Mouse (Mus musculus) intestine, postnatal 0 days (tissue): Measurements from ENCODE around the gene Pbx4. TPM values are rescaled to one million over a fixed set of nuclear protein-coding genes. Genes with fewer than 3 reads are reported as not detected.

Source experiments
- ATAC-seq: fragments of 200-750 bp; cut with Nextera tagmentation; 2 replicates; pipeline ENCODE4 v1.8.0; 2017; ENCODE audit warnings: mild to moderate bottlenecking, moderate TSS enrichment, moderate library complexity
- H3K27ac ChIP-seq: fragments of 300-500 bp; sonication (generic); 2 replicates; pipeline ENCODE4 v1.5.1; 2014; ENCODE audit warnings: mild to moderate bottlenecking, low read depth, low read length, moderate library complexity
- H3K27me3 ChIP-seq: fragments of 300-500 bp; sonication (generic); replicated peaks from 2 replicates; pipeline ENCODE4 v1.6.1; 2014; ENCODE audit warnings: low read length, mixed read lengths; ENCODE audit not compliant: control insufficient read depth, insufficient read depth
- H3K36me3 ChIP-seq: fragments of 300-500 bp; sonication (generic); 2 replicates; pipeline ENCODE4 v1.6.1; 2014; ENCODE audit warnings: mild to moderate bottlenecking, moderate library complexity; ENCODE audit not compliant: control insufficient read depth, insufficient read depth
- H3K4me1 ChIP-seq: fragments of 300-500 bp; sonication (generic); replicated peaks from 2 replicates; pipeline ENCODE4 v1.6.1; 2014; ENCODE audit warnings: antibody characterized with exemption, low read length, mixed read lengths; ENCODE audit not compliant: control insufficient read depth, insufficient read depth
- H3K4me2 ChIP-seq: fragments of 300-500 bp; sonication (generic); replicated peaks from 2 replicates; pipeline ENCODE4 v1.6.1; 2014; ENCODE audit warnings: low read depth, mild to moderate bottlenecking, moderate library complexity
- H3K4me3 ChIP-seq: fragments of 300-500 bp; sonication (generic); 2 replicates; pipeline ENCODE4 v1.5.1; 2014; ENCODE audit warnings: low read depth, low read length
- H3K9ac ChIP-seq: fragments of 300-500 bp; sonication (generic); 2 replicates; pipeline ENCODE4 v1.6.1; 2014; ENCODE audit warnings: mild to moderate bottlenecking, low read depth, low read length
- H3K9me3 ChIP-seq: fragments of 300-500 bp; sonication (generic); 2 replicates; pipeline ENCODE4 v1.6.1; 2016; ENCODE audit warnings: mixed run types; ENCODE audit not compliant: control insufficient read depth
- CTCF ChIP-seq: sonication (generic); IDR thresholded peaks from 2 replicates; pipeline ENCODE4 v1.5.1; 2016; ENCODE audit warnings: low read depth, mild to moderate bottlenecking, control low read depth, antibody characterized with exemption, moderate library complexity
- WGBS: fragments of 180-500 bp; shearing (Covaris S2); extraction: QIAGEN DNeasy Blood & Tissue Kit; methylation state at CpG from one replicate; pipeline ENCODE4 v1.1.7; 2014; 5-methylcytosine and 5-hydroxymethylcytosine counted together
- polyA plus RNA-seq: library from polyadenylated mRNA; unstranded; fragments of >200 nt; fragmentation: Nextera tagmentation; extraction: Ambion mirVana; gene quantifications from 2 replicates; pipeline ENCODE4 v1.2.1, GENCODE M21; 2015

Pbx4 gene
- polyA plus RNA-seq, 1 experiment from 2014 or later = 2.7 TPM

DNA sequence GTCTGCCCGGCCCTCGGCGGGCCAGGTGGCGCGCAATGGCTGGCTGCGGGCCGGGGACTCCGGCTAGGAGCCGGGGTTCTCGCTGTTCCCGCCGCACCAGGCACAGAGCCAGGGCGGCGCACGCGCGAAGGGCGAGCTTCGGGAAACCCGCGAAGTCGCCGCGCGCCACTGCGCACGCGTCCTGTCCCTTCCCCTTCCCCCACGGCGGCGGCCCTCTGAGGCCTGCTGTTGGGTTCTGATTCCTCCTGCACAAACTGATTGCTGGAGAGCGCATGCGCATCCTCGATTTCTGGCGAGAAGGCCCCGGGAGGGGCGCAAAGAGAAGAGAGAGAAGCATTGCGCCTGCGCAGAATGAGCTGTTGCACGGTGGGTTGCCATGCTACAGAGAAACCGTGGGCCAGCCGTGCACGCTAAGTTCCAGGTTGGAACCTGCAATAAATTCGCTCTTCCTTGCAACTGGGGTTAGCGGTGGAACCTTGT, 70.8 kb downstream of the Pbx4 start:
- under 1% methylated on average over 45 of the region's 45 CpGs for WGBS
- no peak for TF ChIP-seq CTCF
- peak overlapping the region; percentile 51 for H3K9ac ChIP-seq
- H3K4me1 ChIP-seq = peaks cover 3% of the 10 kb centered on the region; the same call in 1 of the 2 replicates
- H3K9me3 ChIP-seq = no peaks in the 10 kb centered on the region
- H3K4me3 ChIP-seq = peak overlapping the region; percentile 75
- no peaks in the 10 kb centered on the region for H3K27me3 ChIP-seq
- H3K27ac ChIP-seq = peak overlapping the region; percentile 79
- H3K36me3 ChIP-seq = peaks cover 13% of the 10 kb centered on the region
- ATAC-seq = peak; percentile 82
- peak overlapping the region; percentile 82 for H3K4me2 ChIP-seq

DNA sequence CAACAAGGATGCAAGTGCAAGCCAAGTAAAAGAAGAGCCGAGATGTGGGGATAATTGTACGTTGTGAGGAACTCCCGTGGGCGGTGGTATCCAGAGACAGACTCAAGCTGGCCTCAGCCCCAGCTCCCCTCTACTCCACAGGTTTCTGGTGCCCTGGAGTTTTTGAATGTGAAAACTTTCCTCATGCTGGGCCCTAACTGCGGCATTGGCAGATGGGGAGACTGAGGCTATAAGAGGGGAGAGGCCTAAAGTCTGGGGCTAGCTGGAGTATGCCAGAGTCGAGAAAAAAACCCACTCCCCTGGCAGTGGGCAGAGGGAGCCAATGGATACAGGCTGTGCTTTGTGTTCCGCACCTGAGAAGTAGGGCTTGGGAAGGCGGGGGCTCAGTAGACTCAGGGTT, 71.8 kb downstream of the Pbx4 start:
- no peak overlapping the region for H3K27ac ChIP-seq
- no peaks in the 10 kb centered on the region for H3K27me3 ChIP-seq
- H3K4me2 ChIP-seq = 0 out of 2 replicates have a peak overlapping the region, but pooled peaks have one; percentile 82
- no peak for TF ChIP-seq CTCF
- no peak overlapping the region for H3K4me3 ChIP-seq
- 81% methylated on average over 8 of the region's 8 CpGs for WGBS
- no peak for ATAC-seq
- H3K36me3 ChIP-seq = peaks cover 17% of the 10 kb centered on the region
- no peak overlapping the region for H3K9ac ChIP-seq
- H3K4me1 ChIP-seq = 0 out of 2 replicates have a peak, but pooled peaks cover 3% of the 10 kb centered on the region
- H3K9me3 ChIP-seq = no peaks in the 10 kb centered on the region

GRCm38 (mm10) chr8:69906260-69906659, 74.0 kb downstream of the Pbx4 start:
- no peaks in the 10 kb centered on the region for H3K27me3 ChIP-seq
- WGBS = 82% methylated on average over 2 of the region's 2 CpGs
- no peaks in the 10 kb centered on the region for H3K4me1 ChIP-seq
- no peak overlapping the region for H3K27ac ChIP-seq
- peaks cover 39% of the 10 kb centered on the region for H3K36me3 ChIP-seq
- H3K9me3 ChIP-seq = no peaks in the 10 kb centered on the region
- H3K4me2 ChIP-seq = no peak overlapping the region
- ATAC-seq = no peak
- no peak for TF ChIP-seq CTCF
- H3K4me3 ChIP-seq = no peak overlapping the region
- no peak overlapping the region for H3K9ac ChIP-seq

GRCm38 (mm10) chr8:69907106-69907505, 74.8 kb downstream of the Pbx4 start:
- Histone ChIP-seq H3K4me2 (no peak overlapping the region), H3K4me3 (no peak overlapping the region), H3K27ac (no peak overlapping the region), H3K27me3 (no peaks in the 10 kb centered on the region), H3K9ac (no peak overlapping the region), H3K4me1 (no peaks in the 10 kb centered on the region), H3K9me3 (no peaks in the 10 kb centered on the region), H3K36me3 (peaks cover 47% of the 10 kb centered on the region)
- ATAC-seq = no peak
- no peak for TF ChIP-seq CTCF
- WGBS = 93% methylated on average over 2 of the region's 2 CpGs

DNA sequence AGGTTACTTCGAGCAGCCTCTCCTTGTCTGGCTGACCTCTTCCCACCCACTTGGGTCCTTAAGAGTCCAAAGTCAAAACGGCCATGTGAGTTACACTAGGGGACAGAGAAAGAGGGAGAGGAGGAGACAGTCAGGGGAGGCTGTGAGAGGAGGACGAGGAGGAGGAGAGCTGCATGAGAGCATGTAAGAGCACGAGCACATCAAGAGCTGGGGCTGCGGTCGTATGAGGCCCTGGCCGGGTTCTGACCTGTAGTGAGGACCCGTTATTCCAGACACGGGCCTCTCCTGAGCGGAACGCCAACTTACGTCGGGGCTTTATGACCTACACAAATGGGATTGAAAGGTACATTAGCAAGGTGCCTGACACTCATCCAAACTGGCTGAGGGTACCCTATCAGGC, 79.6 kb downstream of the Pbx4 start:
- no peak for ATAC-seq
- Histone ChIP-seq H3K9ac (no peak overlapping the region), H3K27ac (no peak overlapping the region), H3K27me3 (no peaks in the 10 kb centered on the region), H3K9me3 (no peaks in the 10 kb centered on the region), H3K4me2 (no peak overlapping the region), H3K36me3 (peaks cover 93% of the 10 kb centered on the region), H3K4me3 (no peak overlapping the region), H3K4me1 (no peaks in the 10 kb centered on the region)
- WGBS = 91% methylated on average over 13 of the region's 13 CpGs
- no peak for TF ChIP-seq CTCF

- 87% methylated on average over 12 of the region's 12 CpGs for WGBS
- peaks cover 95% of the 10 kb centered on the region for H3K36me3 ChIP-seq
- no peaks in the 10 kb centered on the region for H3K4me1 ChIP-seq
- ATAC-seq = no peak
- H3K27me3 ChIP-seq = no peaks in the 10 kb centered on the region
- H3K9me3 ChIP-seq = no peaks in the 10 kb centered on the region
- no peak overlapping the region for H3K4me2 ChIP-seq
- H3K4me3 ChIP-seq = no peak overlapping the region
- H3K27ac ChIP-seq = no peak overlapping the region; the same call in 1 of the 2 replicates
- H3K9ac ChIP-seq = no peak overlapping the region
- no peak for TF ChIP-seq CTCF
Observed at GRCm38 (mm10) chr8:69912478-69913074, 80.3 kb downstream of the Pbx4 start.
